Mouse (Mus musculus): ENCODE measurements around the gene Nt5c2. TPM values are rescaled to one million over a fixed set of nuclear protein-coding genes. Genes with fewer than 3 reads are reported as not detected.

The Nt5c2 gene
- polyA plus RNA-seq, 1 experiment from 2014 or later: 81.5 TPM

- peak overlapping the region; percentile 73 for H3K4me2 ChIP-seq (replicated peaks)
- H3K9me3 ChIP-seq: no peaks in the 10 kb centered on the region
- no peaks in the 10 kb centered on the region for H3K36me3 ChIP-seq
- H3K4me1 ChIP-seq: peaks cover 16% of the 10 kb centered on the region; the same call in 1 of the 2 replicates
- H3K9ac ChIP-seq: peak overlapping the region; percentile 86; the same call in 1 of the 2 replicates
- no peak for ATAC-seq (ENCODE audit: low FRiP score, low read depth)
- H3K4me3 ChIP-seq: peak overlapping the region; percentile 70
- no peaks in the 10 kb centered on the region for H3K27me3 ChIP-seq (replicated peaks)
- H3K27ac ChIP-seq: no peak overlapping the region
- 84% methylated on average over 13 of the region's 13 CpGs for WGBS
Observed at GRCm38 (mm10) chr19:46960101-46961046, 54.6 kb downstream of the Nt5c2 start.

- no peak overlapping the region for H3K27ac ChIP-seq
- no peak overlapping the region for H3K4me2 ChIP-seq (replicated peaks)
- H3K9me3 ChIP-seq: no peaks in the 10 kb centered on the region
- no peaks in the 10 kb centered on the region for H3K27me3 ChIP-seq (replicated peaks)
- no peak for ATAC-seq (ENCODE audit: low FRiP score, low read depth)
- no peak overlapping the region for H3K9ac ChIP-seq
- WGBS: 87% methylated on average over 3 of the region's 3 CpGs
- peaks cover 16% of the 10 kb centered on the region; the same call in 1 of the 2 replicates for H3K4me1 ChIP-seq
- H3K4me3 ChIP-seq: no peak overlapping the region
- H3K36me3 ChIP-seq: no peaks in the 10 kb centered on the region
Observed at GRCm38 (mm10) chr19:46959536-46959935, 55.4 kb downstream of the Nt5c2 start.

GRCm38 (mm10) chr19:46958566-46958965 is 56.4 kb downstream of the Nt5c2 start:
- Histone ChIP-seq H3K4me2 (replicated peaks) (no peak overlapping the region), H3K9me3 (no peaks in the 10 kb centered on the region)
- WGBS: 89% methylated on average over 3 of the region's 3 CpGs

GRCm38 (mm10) chr19:46957971-46958370 is 57.0 kb downstream of the Nt5c2 start:
- ATAC-seq (ENCODE audit: low FRiP score, low read depth): no peak
- Histone ChIP-seq H3K4me3 (no peak overlapping the region), H3K4me2 (replicated peaks) (no peak overlapping the region), H3K36me3 (no peaks in the 10 kb centered on the region), H3K9me3 (no peaks in the 10 kb centered on the region), H3K27ac (no peak overlapping the region), H3K9ac (no peak overlapping the region), H3K4me1 (peaks cover 16% of the 10 kb centered on the region; the same call in 1 of the 2 replicates), H3K27me3 (replicated peaks) (no peaks in the 10 kb centered on the region)
- 87% methylated on average over 4 of the region's 4 CpGs for WGBS

More at GRCm38 (mm10) chr19:46958566-46958965, 56.4 kb downstream of the Nt5c2 start:
- H3K27me3 ChIP-seq (replicated peaks): no peaks in the 10 kb centered on the region
- no peaks in the 10 kb centered on the region for H3K36me3 ChIP-seq
- peaks cover 16% of the 10 kb centered on the region; the same call in 1 of the 2 replicates for H3K4me1 ChIP-seq
- no peak overlapping the region for H3K9ac ChIP-seq
- H3K4me3 ChIP-seq: no peak overlapping the region
- ATAC-seq (ENCODE audit: low FRiP score, low read depth): no peak
- H3K27ac ChIP-seq: no peak overlapping the region

- Histone ChIP-seq H3K27me3 (replicated peaks) (no peaks in the 10 kb centered on the region), H3K4me3 (no peak overlapping the region), H3K4me1 (peaks cover 16% of the 10 kb centered on the region; the same call in 1 of the 2 replicates), H3K36me3 (no peaks in the 10 kb centered on the region), H3K9ac (no peak overlapping the region), H3K9me3 (no peaks in the 10 kb centered on the region), H3K4me2 (replicated peaks) (no peak overlapping the region), H3K27ac (no peak overlapping the region)
- ATAC-seq (ENCODE audit: low FRiP score, low read depth): no peak
- 91% methylated on average over 5 of the region's 5 CpGs for WGBS
Observed at GRCm38 (mm10) chr19:46957001-46957400, 58.0 kb downstream of the Nt5c2 start.

- no peak overlapping the region for H3K27ac ChIP-seq
- no peaks in the 10 kb centered on the region for H3K36me3 ChIP-seq
- 80% methylated on average over 2 of the region's 2 CpGs for whole genome bisulfite sequencing
- no peaks in the 10 kb centered on the region for H3K27me3 ChIP-seq (replicated peaks)
- H3K4me3 ChIP-seq: no peak overlapping the region
- peaks cover 16% of the 10 kb centered on the region; the same call in 1 of the 2 replicates for H3K4me1 ChIP-seq
- ATAC-seq (ENCODE audit: low FRiP score, low read depth): no peak
- H3K9ac ChIP-seq: no peak overlapping the region
- no peaks in the 10 kb centered on the region for H3K9me3 ChIP-seq
- H3K4me2 ChIP-seq (replicated peaks): no peak overlapping the region
Observed at GRCm38 (mm10) chr19:46956410-46956809, 58.5 kb downstream of the Nt5c2 start.

- H3K27me3 ChIP-seq (replicated peaks): no peaks in the 10 kb centered on the region
- no peak for ATAC-seq (ENCODE audit: low FRiP score, low read depth)
- WGBS: 96% methylated on average over 4 of the region's 4 CpGs
- no peak overlapping the region for H3K4me2 ChIP-seq (replicated peaks)
- peaks cover 1% of the 10 kb centered on the region; the same call in 1 of the 2 replicates for H3K36me3 ChIP-seq
- no peaks in the 10 kb centered on the region for H3K9me3 ChIP-seq
- peaks cover 12% of the 10 kb centered on the region; the same call in 1 of the 2 replicates for H3K4me1 ChIP-seq
- H3K9ac ChIP-seq: no peak overlapping the region
- no peak overlapping the region for H3K4me3 ChIP-seq
- H3K27ac ChIP-seq: no peak overlapping the region
Observed at GRCm38 (mm10) chr19:46955630-46956029, 59.3 kb downstream of the Nt5c2 start.

- Histone ChIP-seq H3K4me2 (replicated peaks) (no peak overlapping the region), H3K27me3 (replicated peaks) (no peaks in the 10 kb centered on the region), H3K4me1 (no peaks in the 10 kb centered on the region), H3K9ac (no peak overlapping the region), H3K4me3 (no peak overlapping the region), H3K36me3 (peaks cover 15% of the 10 kb centered on the region), H3K27ac (no peak overlapping the region), H3K9me3 (no peaks in the 10 kb centered on the region)
- ATAC-seq (ENCODE audit: low FRiP score, low read depth): no peak
- WGBS: 85% methylated on average over 3 of the region's 3 CpGs
Observed at GRCm38 (mm10) chr19:46953536-46953935, 61.4 kb downstream of the Nt5c2 start.

- WGBS: 78% methylated on average over 5 of the region's 5 CpGs
- no peak for ATAC-seq (ENCODE audit: low FRiP score, low read depth)
- peaks cover 17% of the 10 kb centered on the region for H3K36me3 ChIP-seq
Observed at GRCm38 (mm10) chr19:46952986-46953385, 62.0 kb downstream of the Nt5c2 start.

GRCm38 (mm10) chr19:46944341-46944740 is 70.6 kb downstream of the Nt5c2 start:
- whole genome bisulfite sequencing: 88% methylated on average over 6 of the region's 6 CpGs
- no peak overlapping the region for H3K27ac ChIP-seq
- no peaks in the 10 kb centered on the region for H3K27me3 ChIP-seq (replicated peaks)
- no peak overlapping the region for H3K9ac ChIP-seq
- ATAC-seq (ENCODE audit: low FRiP score, low read depth): no peak
- H3K9me3 ChIP-seq: no peaks in the 10 kb centered on the region
- H3K36me3 ChIP-seq: peaks cover 18% of the 10 kb centered on the region
- H3K4me2 ChIP-seq (replicated peaks): no peak overlapping the region
- no peaks in the 10 kb centered on the region for H3K4me1 ChIP-seq
- no peak overlapping the region for H3K4me3 ChIP-seq

More at GRCm38 (mm10) chr19:46952986-46953385, 62.0 kb downstream of the Nt5c2 start:
- no peaks in the 10 kb centered on the region for H3K9me3 ChIP-seq
- no peak overlapping the region for H3K9ac ChIP-seq
- H3K4me3 ChIP-seq: no peak overlapping the region
- H3K27ac ChIP-seq: no peak overlapping the region
- H3K4me1 ChIP-seq: no peaks in the 10 kb centered on the region
- H3K27me3 ChIP-seq (replicated peaks): no peaks in the 10 kb centered on the region
- no peak overlapping the region for H3K4me2 ChIP-seq (replicated peaks)

- whole genome bisulfite sequencing: 63% methylated on average over 6 of the region's 6 CpGs
- Histone ChIP-seq H3K36me3 (0 out of 2 replicates have a peak, but pooled peaks cover 4% of the 10 kb centered on the region), H3K9me3 (no peaks in the 10 kb centered on the region), H3K4me1 (no peaks in the 10 kb centered on the region), H3K27ac (no peak overlapping the region), H3K4me3 (no peak overlapping the region), H3K9ac (no peak overlapping the region), H3K4me2 (replicated peaks) (no peak overlapping the region), H3K27me3 (replicated peaks) (no peaks in the 10 kb centered on the region)
- ATAC-seq (ENCODE audit: low FRiP score, low read depth): no peak
Observed at GRCm38 (mm10) chr19:46937173-46937572, 77.8 kb downstream of the Nt5c2 start.

GRCm38 (mm10) chr19:46934025-46934424 is 80.9 kb downstream of the Nt5c2 start:
- Histone ChIP-seq H3K4me1 (no peaks in the 10 kb centered on the region), H3K4me2 (replicated peaks) (no peak overlapping the region), H3K27me3 (replicated peaks) (no peaks in the 10 kb centered on the region), H3K27ac (no peak overlapping the region), H3K4me3 (no peak overlapping the region), H3K36me3 (no peaks in the 10 kb centered on the region), H3K9ac (no peak overlapping the region), H3K9me3 (no peaks in the 10 kb centered on the region)
- no peak for ATAC-seq (ENCODE audit: low FRiP score, low read depth)
- WGBS: 93% methylated on average over 4 of the region's 4 CpGs

Data from neural tube, embryonic 12.5 days (tissue).